Mouse (Mus musculus) CH12.LX (cell line): ENCODE measurements at regions not wholly inside any gene's neighbourhood (a gene's known extent, or its start where the extent isn't known, plus 50 kb on each side); places are given as distances from the start of the nearest gene placed in this dataset.

ENCODE experiments used
- DNase-seq: peaks from one replicate; pipeline ENCODE4 v3.0.0-alpha.2; 2013; ENCODE audit errors: extremely low read depth
- H3K27ac ChIP-seq: 2 replicates; pipeline ENCODE4 v1.5.1; 2012; ENCODE audit warnings: low read depth, mild to moderate bottlenecking, control low read depth, moderate library complexity; ENCODE audit not compliant: insufficient read depth
- H3K27me3 ChIP-seq: replicated peaks from 2 replicates; pipeline ENCODE3; 2012; ENCODE audit warnings: inconsistent platforms
- H3K36me3 ChIP-seq, 2 experiments: replicated peaks in 1 of 2; 2 replicates each; pipeline versions ENCODE3 to v1.6.1; 2012; ENCODE audit warnings: inconsistent platforms in 1 of 2, low read length in 1 of 2, mild to moderate bottlenecking in 1 of 2, mixed read lengths in 1 of 2, moderate library complexity in 1 of 2; ENCODE audit not compliant: control insufficient read depth in 1 of 2, insufficient read depth in 1 of 2
- H3K4me1 ChIP-seq, 2 experiments: 2 replicates each; pipeline ENCODE4 v1.6.1; 2012; ENCODE audit warnings: inconsistent platforms in 1 of 2, moderate library complexity in 1 of 2; ENCODE audit not compliant: insufficient read depth in 2 of 2, control insufficient read depth in 1 of 2
- H3K4me2 ChIP-seq: 2 replicates; pipeline ENCODE4 v1.6.1; 2012; ENCODE audit warnings: low read depth, mild to moderate bottlenecking, control low read depth; ENCODE audit not compliant: poor library complexity, insufficient read depth, severe bottlenecking
- H3K4me3 ChIP-seq, 3 experiments: fragments of 150-350 bp in 1 of 3; sonication (generic) in 1 of 3; replicated peaks in 1 of 3; 2 replicates each; pipeline versions ENCODE3 to v1.5.1; 2011 to 2012; ENCODE audit warnings: low read depth in 2 of 3, low read length in 2 of 3, mild to moderate bottlenecking in 2 of 3, moderate library complexity in 2 of 3, control low read depth in 1 of 3, improper control_type of control experiment in 1 of 3, inconsistent platforms in 1 of 3, mixed read lengths in 1 of 3; ENCODE audit not compliant: poor library complexity in 1 of 3
- H3K79me2 ChIP-seq: replicated peaks from 2 replicates; pipeline ENCODE4 v1.6.1; 2012; ENCODE audit warnings: mild to moderate bottlenecking, moderate library complexity; ENCODE audit not compliant: control insufficient read depth, poor library complexity, insufficient read depth, severe bottlenecking; ENCODE audit errors: extremely low read depth
- H3K9ac ChIP-seq: 2 replicates; pipeline ENCODE4 v1.6.1; 2012; ENCODE audit warnings: low read depth, mild to moderate bottlenecking, control low read depth, moderate library complexity; ENCODE audit not compliant: insufficient read depth
- H3K9me3 ChIP-seq: replicated peaks from 2 replicates; pipeline ENCODE3; 2012; ENCODE audit warnings: low read length, inconsistent platforms, mixed read lengths
- BHLHE40 ChIP-seq: IDR thresholded peaks from 2 replicates; pipeline ENCODE4 v1.6.1; 2011; ENCODE audit warnings: mild to moderate bottlenecking, low read depth, low read length, improper control_type of control experiment
- CHD1 ChIP-seq: IDR thresholded peaks from 2 replicates; pipeline ENCODE4 v1.6.1; 2012; ENCODE audit warnings: low read depth, low read length, improper control_type of control experiment, inconsistent platforms
- CTCF ChIP-seq, 2 experiments: IDR thresholded peaks in 1 of 2; conservative IDR thresholded peaks in 1 of 2; 2 replicates each; pipeline ENCODE4 v1.5.1; 2011 to 2012; ENCODE audit warnings: low read depth in 2 of 2, low read length in 2 of 2, improper control_type of control experiment in 1 of 2, inconsistent platforms in 1 of 2, mild to moderate bottlenecking in 1 of 2, moderate library complexity in 1 of 2
- ELF1 ChIP-seq: IDR thresholded peaks from 2 replicates; pipeline ENCODE4 v1.6.1; 2014; ENCODE audit warnings: low read depth, mild to moderate bottlenecking, inconsistent platforms, low read length, improper control_type of control experiment
- EP300 ChIP-seq: IDR thresholded peaks from 2 replicates; pipeline ENCODE4 v1.6.1; 2011; ENCODE audit warnings: low read length, improper control_type of control experiment
- ETS1 ChIP-seq: conservative IDR thresholded peaks from 2 replicates; pipeline ENCODE4 v1.6.1; 2012; ENCODE audit warnings: low read depth, mild to moderate bottlenecking, inconsistent platforms, low read length, improper control_type of control experiment, moderate library complexity
- JUND ChIP-seq: conservative IDR thresholded peaks from 2 replicates; pipeline ENCODE4 v1.6.1; 2011; ENCODE audit warnings: low read depth, low read length, improper control_type of control experiment
- KAT2A ChIP-seq: IDR thresholded peaks from 2 replicates; pipeline ENCODE4 v1.6.1; 2012; ENCODE audit warnings: low read length, improper control_type of control experiment, inconsistent platforms; ENCODE audit not compliant: insufficient replicate concordance
- MAFK ChIP-seq: IDR thresholded peaks from 2 replicates; pipeline ENCODE4 v1.6.1; 2011; ENCODE audit warnings: low read length, improper control_type of control experiment; ENCODE audit not compliant: insufficient replicate concordance
- MAZ ChIP-seq: IDR thresholded peaks from 2 replicates; pipeline ENCODE4 v1.6.1; 2012; ENCODE audit warnings: low read depth, mild to moderate bottlenecking, inconsistent platforms, low read length, improper control_type of control experiment, moderate library complexity
- MEF2A ChIP-seq: IDR thresholded peaks from 2 replicates; pipeline ENCODE4 v1.6.1; 2014; ENCODE audit warnings: low read depth, mild to moderate bottlenecking, inconsistent platforms, low read length, improper control_type of control experiment, borderline replicate concordance
- MXI1 ChIP-seq: IDR thresholded peaks from 2 replicates; pipeline ENCODE4 v1.6.1; 2011; ENCODE audit warnings: mild to moderate bottlenecking, low read depth, low read length, improper control_type of control experiment
- PAX5 ChIP-seq: IDR thresholded peaks from 2 replicates; pipeline ENCODE4 v1.6.1; 2012; ENCODE audit warnings: low read length, inconsistent platforms, mixed read lengths
- POLR2AphosphoS2 ChIP-seq: IDR thresholded peaks from 2 replicates; pipeline ENCODE4 v1.6.1; 2011; ENCODE audit warnings: low read depth, low read length, improper control_type of control experiment
- RAD21 ChIP-seq: IDR thresholded peaks from 2 replicates; pipeline ENCODE4 v1.6.1; 2011; ENCODE audit warnings: low read depth, mild to moderate bottlenecking, low read length, improper control_type of control experiment, moderate library complexity
- SIN3A ChIP-seq: IDR thresholded peaks from 2 replicates; pipeline ENCODE4 v1.6.1; 2012; ENCODE audit warnings: low read length, improper control_type of control experiment, inconsistent platforms
- TCF12 ChIP-seq: IDR thresholded peaks from 2 replicates; pipeline ENCODE4 v1.6.1; 2014; ENCODE audit warnings: low read depth, mild to moderate bottlenecking, inconsistent platforms, low read length, improper control_type of control experiment
- USF1 ChIP-seq: IDR thresholded peaks from 2 replicates; pipeline ENCODE4 v1.6.1; 2014; ENCODE audit warnings: low read depth, mild to moderate bottlenecking, inconsistent platforms, low read length, improper control_type of control experiment
- USF2 ChIP-seq: conservative IDR thresholded peaks from 2 replicates; pipeline ENCODE4 v1.6.1; 2011; ENCODE audit warnings: low read depth, low read length, improper control_type of control experiment
- ZC3H11A ChIP-seq: IDR thresholded peaks from 2 replicates; pipeline ENCODE4 v1.6.1; 2012; ENCODE audit warnings: low read depth, mild to moderate bottlenecking, inconsistent platforms, low read length, improper control_type of control experiment
- ZKSCAN1 ChIP-seq: IDR thresholded peaks from 2 replicates; pipeline ENCODE4 v1.6.1; 2012; ENCODE audit warnings: low read depth, inconsistent platforms, low read length, improper control_type of control experiment, borderline replicate concordance
- dilution Hi-C: fragments of 300-500 bp; cut with MboI; formaldehyde crosslinking; loops from 2 replicates; pipeline ENCODE4 v1.14.3; 2020; ENCODE audit warnings: low sequenced_read_pairs; ENCODE audit not compliant: extremely low pct_unique_long_range_greater_than_20kb, extremely low pct_ligation_motif_present
- in situ Hi-C: fragments of 300-500 bp; cut with MboI; formaldehyde crosslinking; loops from 3 replicates; pipeline ENCODE4 v1.14.3; 2019; ENCODE audit warnings: low sequenced_read_pairs, low pct_ligation_motif_present, low pct_unique_long_range_greater_than_20kb, mixed read lengths

DNA sequence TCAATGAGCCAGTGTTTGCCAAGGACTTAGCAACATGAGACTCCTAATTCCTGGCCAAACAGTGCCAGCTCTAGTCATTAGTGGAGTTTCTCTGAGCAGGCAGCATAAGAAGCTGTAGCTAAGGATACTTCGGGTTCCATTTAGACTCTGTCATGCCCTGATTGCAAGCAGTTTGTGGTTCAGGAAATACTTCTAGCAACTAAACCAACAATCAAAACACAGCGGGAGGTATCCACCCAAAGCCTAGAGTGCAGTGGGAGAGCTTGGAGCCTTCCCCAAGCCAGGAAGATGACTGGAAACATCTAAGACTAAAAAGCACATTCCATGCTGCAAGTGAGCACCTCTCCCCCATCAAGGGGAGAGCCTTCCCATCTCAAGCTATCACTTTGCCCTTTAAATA, 395.0 kb upstream of the Klhl29 start:
- Histone ChIP-seq H3K4me3 (no peak overlapping the region), H3K27ac (no peak overlapping the region), H3K4me1 (no peaks in the 10 kb centered on the region), H3K4me2 (no peak overlapping the region), H3K27me3 (no peaks in the 10 kb centered on the region), H3K36me3 (no peaks in the 10 kb centered on the region), H3K79me2 (no peaks in the 10 kb centered on the region), H3K9ac (no peak overlapping the region), H3K9me3 (peaks cover 36% of the 10 kb centered on the region)
- DNase-seq = no peak
- in situ Hi-C loops (no loop called here), dilution Hi-C loops (no loop called here)
- no peak for TF ChIP-seq PAX5
- no peak for TF ChIP-seq JUND
- TF ChIP-seq KAT2A = no peak
- TF ChIP-seq TCF12 = no peak
- TF ChIP-seq RAD21 = no peak
- no peak for TF ChIP-seq MXI1
- no peak for TF ChIP-seq MEF2A
- no peak for TF ChIP-seq POLR2AphosphoS2
- TF ChIP-seq USF1 = no peak
- no peak for TF ChIP-seq MAZ
- TF ChIP-seq BHLHE40 = no peak
- TF ChIP-seq CTCF (conservative IDR thresholded peaks at IDR 0.05 in 1 of 2, IDR thresholded peaks at IDR 0.05 in 1 of 2; ENCODE audit: low read depth in 2 of 2, low read length in 2 of 2) = no peak
- no peak for TF ChIP-seq USF2
- no peak for TF ChIP-seq ETS1
- TF ChIP-seq ELF1 = no peak
- no peak for TF ChIP-seq EP300
- no peak for TF ChIP-seq MAFK
- TF ChIP-seq CHD1 = no peak
- no peak for TF ChIP-seq ZC3H11A
- no peak for TF ChIP-seq SIN3A

DNA sequence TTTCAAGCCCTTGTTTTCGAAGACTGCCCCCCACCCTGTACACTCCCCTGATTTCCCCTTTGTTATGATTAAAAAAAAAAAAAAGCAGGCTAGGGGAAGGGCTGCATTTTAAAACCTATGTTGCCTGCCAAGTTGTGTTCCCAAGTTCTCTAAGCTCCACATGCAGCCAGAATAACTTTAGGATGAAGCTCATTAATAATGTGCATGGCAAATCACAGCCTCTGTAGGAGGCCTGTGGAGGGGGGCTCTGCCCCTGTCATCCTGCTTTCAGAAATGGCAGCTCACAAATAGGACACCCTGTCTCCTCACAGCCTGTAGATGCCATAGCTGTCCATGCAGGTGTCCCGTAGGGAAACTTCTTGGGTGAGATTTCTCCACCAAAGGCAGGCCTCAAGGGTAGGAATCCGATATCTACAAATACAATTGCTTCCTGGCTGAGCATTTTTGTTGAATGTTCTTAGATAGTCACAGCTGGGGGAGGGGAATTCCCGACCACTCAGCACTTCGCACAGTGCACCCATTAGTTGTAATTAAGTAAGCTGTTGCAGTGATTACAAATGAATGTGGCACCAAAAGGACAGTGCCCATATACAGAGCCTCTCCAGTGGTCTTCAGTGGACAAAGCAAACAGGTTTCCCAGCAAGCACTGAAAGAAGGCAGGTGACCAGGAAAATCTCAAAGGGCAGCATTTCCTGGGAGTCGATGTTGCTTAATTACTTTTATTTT, 389.1 kb upstream of the Klhl29 start:
- Histone ChIP-seq H3K9me3 (peaks cover 24% of the 10 kb centered on the region), H3K79me2 (no peaks in the 10 kb centered on the region), H3K4me1 (no peaks in the 10 kb centered on the region), H3K27ac (no peak overlapping the region), H3K36me3 (no peaks in the 10 kb centered on the region), H3K9ac (no peak overlapping the region), H3K4me3 (no peak overlapping the region), H3K27me3 (no peaks in the 10 kb centered on the region), H3K4me2 (no peak overlapping the region)
- dilution Hi-C loops (no loop called here), in situ Hi-C loops (no loop called here)
- no peak for TF ChIP-seq ZKSCAN1
- no peak for TF ChIP-seq MXI1
- no peak for TF ChIP-seq PAX5
- TF ChIP-seq USF1 = no peak
- DNase-seq = no peak
